Comparison of ENCODE assay signal across 9 mouse cellular contexts in genomic region chr6:141447547-141447946, GRCm38 (mm10).
DNase-seq lines count a peak whose midpoint lies in the region; ATAC-seq and TF ChIP-seq lines count a peak whose summit lies in the region.
"Had no signal": no experiment of that assay in that cellular context is flagged by ENCODE, and none has a peak within 500 bp of the region (broad histone marks: within the 10 kb centered on the region; RNA-seq: fewer than 3 reads in every experiment).

No protein-coding gene starts in this region.

- TF ChIP-seq POLR2A in cortical plate, adult 2 months (IDR thresholded peaks at IDR 0.05; ENCODE audit: extremely low read depth, insufficient read depth, low read length) = no peak

- ATAC-seq in erythroid progenitor cell, adult 5-6 weeks (replicated peaks; ENCODE audit: low FRiP score, poor library complexity, severe bottlenecking) = no peak

- H3K4me3 ChIP-seq in cortical plate, adult 2 months (ENCODE audit: insufficient read depth, low read length) = no peak overlapping the region
- H3K4me3 ChIP-seq: embryonic facial prominence, embryonic 13.5 days had no signal

- H3K4me1 ChIP-seq in cortical plate, adult 2 months (ENCODE audit: control insufficient read depth, insufficient read depth, low read length) = no peaks in the 10 kb centered on the region
- H3K4me1 ChIP-seq: embryonic facial prominence, embryonic 13.5 days had no signal

- peak; percentile 76 for TF ChIP-seq CTCF in cortical plate, adult 2 months (IDR thresholded peaks at IDR 0.05; ENCODE audit: extremely low read depth, insufficient read depth, low read length)

- DNase-seq in 3T3-L1 (ENCODE audit: low read depth, low spot score) = peak; percentile 62
- peak; percentile 65 for DNase-seq in MN1 (ENCODE audit: low spot score)
- DNase-seq in gastrocnemius, postnatal 36 days = peak; percentile 45 to 57
- peak; percentile 78 for DNase-seq in layer of hippocampus, adult 11-12 months (ENCODE audit: low spot score)
- peak; percentile 83 for DNase-seq in lung, postnatal 14 days
- DNase-seq in right cerebral cortex, postnatal 25 days = peak; percentile 45

- H3K27ac ChIP-seq in cortical plate, adult 2 months (ENCODE audit: insufficient read depth, low read length) = no peak overlapping the region
- H3K27ac ChIP-seq: embryonic facial prominence, embryonic 13.5 days had no signal

- intact Hi-C loops in gastrocnemius, postnatal 36 days (cut with DNase I) = loop anchor here (5.0 kb wide), 1 partner anchor 520 kb away; no protein-coding TSS in a partner anchor
